Mouse (Mus musculus): Measurements from ENCODE around the gene Clptm1. TPM values are rescaled to one million over a fixed set of nuclear protein-coding genes. Genes with fewer than 3 reads are reported as not detected.

The Clptm1 gene
- polyA plus RNA-seq, 1 experiment from 2014 or later, result 97.5 TPM

DNA sequence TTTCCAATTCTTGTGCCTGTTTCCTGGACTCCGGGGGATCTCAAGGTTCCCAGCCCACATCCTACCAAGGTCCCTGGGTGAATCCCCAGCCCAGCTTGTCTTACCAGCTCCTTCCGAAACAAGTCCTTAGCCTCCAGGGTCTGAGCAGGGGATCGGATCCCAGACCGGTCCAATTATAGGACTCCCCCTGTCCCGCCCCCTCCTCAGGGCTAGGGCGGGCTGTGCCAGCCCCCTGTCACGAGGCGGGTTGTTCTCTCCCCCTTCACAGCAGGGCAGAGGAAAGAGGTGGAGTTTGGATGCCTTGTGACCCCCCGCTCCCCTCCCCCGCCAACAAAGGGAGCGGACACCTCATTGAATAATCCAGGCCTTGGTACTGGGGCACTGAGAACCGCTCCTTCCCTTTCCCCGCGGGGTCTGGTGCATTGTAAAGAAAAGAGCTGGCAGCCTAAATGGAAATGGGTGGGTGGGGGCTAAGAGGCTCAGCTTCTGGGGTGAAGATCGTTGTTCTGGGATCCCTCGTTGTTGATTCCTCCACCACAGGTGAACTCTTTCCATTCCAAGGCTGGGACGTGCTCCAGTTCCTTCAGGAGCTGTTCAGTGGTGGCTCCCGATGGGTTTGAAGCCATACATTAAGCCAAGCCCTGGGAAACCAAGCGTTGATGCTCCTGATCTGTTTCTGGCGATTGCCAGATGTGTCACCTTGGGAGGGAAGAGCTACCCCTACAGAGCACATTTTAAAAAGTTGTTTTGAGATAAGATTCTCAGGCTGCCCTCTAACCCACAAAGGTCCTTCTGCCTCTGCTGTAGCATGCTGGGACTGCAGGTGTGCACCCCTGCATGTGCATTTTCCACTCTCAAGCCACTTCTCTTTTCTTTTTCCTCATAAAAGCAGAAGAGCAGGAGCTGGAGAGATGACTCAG, 34.3 kb upstream of the Clptm1 start, which contains the start of gene Apoe:
Apoe (minus strand) TSS at position 282 of the 920 bp plus-strand sequence.
- peak; percentile 49; the same call in 1 of the 2 replicates for ATAC-seq
- Histone ChIP-seq H3K9ac (replicated peaks) (peak within 1 kb of the TSS; percentile 66), H3K36me3 (peaks cover 33% of the 10 kb centered on the region), H3K4me3 (replicated peaks) (peak within 1 kb of the TSS; percentile 36), H3K4me1 (replicated peaks) (peaks cover 21% of the 10 kb centered on the region), H3K4me2 (replicated peaks) (peak within 1 kb of the TSS; percentile 64), H3K9me3 (no peaks in the 10 kb centered on the region), H3K27me3 (no peaks in the 10 kb centered on the region), H3K27ac (peak within 1 kb of the TSS; percentile 4; the same call in 1 of the 2 replicates)
- 2% methylated on average over 19 of the region's 20 CpGs for WGBS

DNA sequence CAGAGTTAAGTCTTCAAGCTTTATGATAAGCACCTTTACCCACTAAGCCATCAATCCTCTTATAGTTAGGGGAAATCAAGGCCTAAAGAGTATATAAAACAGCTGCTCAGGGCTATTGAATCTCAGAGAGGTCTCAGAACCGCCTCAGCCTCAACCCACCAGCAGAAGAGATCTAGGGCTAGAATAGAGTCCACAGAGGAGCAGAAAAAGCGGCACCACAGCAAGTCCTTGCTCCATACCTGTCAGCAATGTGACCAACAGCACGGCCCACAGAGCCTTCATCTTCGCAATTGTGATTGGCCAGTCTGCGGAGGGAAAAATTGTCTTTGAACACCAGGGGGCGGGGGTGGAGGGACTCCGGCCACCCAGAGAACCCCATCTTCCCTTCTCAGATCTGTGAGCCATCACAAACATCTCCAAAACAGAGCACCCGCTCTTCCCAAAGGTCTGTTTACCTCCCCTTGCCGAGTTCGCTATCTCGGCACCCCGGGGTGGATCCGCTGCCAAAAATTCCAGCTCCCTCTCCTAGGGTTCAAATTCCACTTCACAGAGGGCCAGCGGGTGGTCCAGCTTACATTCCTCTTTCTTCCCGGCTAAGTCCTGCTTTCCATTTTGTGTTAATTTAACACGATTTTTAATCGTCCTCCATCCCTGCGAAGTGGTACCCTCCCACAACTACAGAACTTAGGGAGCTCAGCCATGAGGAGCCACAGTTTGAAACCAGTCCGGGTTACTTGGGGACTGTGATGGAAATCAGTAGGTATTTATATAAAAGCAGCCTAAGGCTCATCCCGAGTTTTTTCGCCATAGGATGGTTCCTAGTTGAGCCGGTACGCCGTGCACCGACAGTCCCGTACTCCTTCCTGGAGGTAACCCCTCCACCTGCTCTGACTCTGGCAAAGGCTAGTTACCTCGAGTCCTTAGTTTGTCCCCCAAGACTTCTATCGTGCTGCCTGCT, 33.4 kb upstream of the Clptm1 start:
- Histone ChIP-seq H3K4me1 (replicated peaks) (peaks cover 25% of the 10 kb centered on the region), H3K36me3 (peaks cover 23% of the 10 kb centered on the region), H3K9me3 (no peaks in the 10 kb centered on the region), H3K4me3 (replicated peaks) (peak overlapping the region; percentile 36), H3K9ac (replicated peaks) (peak overlapping the region; percentile 66), H3K27ac (no peak overlapping the region; the same call in 1 of the 2 replicates), H3K27me3 (no peaks in the 10 kb centered on the region), H3K4me2 (replicated peaks) (peak overlapping the region; percentile 64)
- 2% methylated on average over 28 of the region's 28 CpGs for WGBS
- ATAC-seq, result 0 out of 2 replicates have a peak, but pooled peaks have one; percentile 7

- peaks cover 27% of the 10 kb centered on the region for H3K4me1 ChIP-seq (replicated peaks)
- no peak for ATAC-seq
- peaks cover 12% of the 10 kb centered on the region for H3K36me3 ChIP-seq
- no peaks in the 10 kb centered on the region for H3K9me3 ChIP-seq
- no peaks in the 10 kb centered on the region for H3K27me3 ChIP-seq
- no peak overlapping the region for H3K27ac ChIP-seq
- no peak overlapping the region for H3K4me2 ChIP-seq (replicated peaks)
- no peak overlapping the region for H3K9ac ChIP-seq (replicated peaks)
- H3K4me3 ChIP-seq (replicated peaks), result no peak overlapping the region
- 96% methylated on average over 34 of the region's 34 CpGs for WGBS
Observed at GRCm38 (mm10) chr7:19696336-19696873, 31.6 kb upstream of the Clptm1 start.

DNA sequence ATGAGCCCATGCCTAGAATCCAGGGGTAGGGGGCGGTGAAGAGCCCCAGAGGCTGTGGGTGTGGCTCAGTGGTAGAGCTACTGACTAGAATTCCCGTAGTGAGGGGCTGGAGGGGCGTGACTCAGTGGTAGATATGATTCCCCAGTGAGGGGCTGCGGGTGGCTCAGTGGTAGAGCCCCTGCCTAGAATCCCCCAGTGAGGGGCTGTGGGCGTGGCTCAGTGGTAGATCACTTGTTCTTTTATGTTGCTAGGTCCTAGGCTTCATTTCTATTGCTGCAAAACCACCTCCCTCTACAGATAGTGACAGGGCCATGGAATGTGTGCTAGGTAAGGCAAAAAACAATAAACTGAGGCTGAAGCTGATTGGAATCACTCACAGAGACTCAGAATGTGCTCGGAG, 31.0 kb upstream of the Clptm1 start:
- H3K36me3 ChIP-seq, result peaks cover 10% of the 10 kb centered on the region
- no peaks in the 10 kb centered on the region for H3K27me3 ChIP-seq
- peaks cover 26% of the 10 kb centered on the region for H3K4me1 ChIP-seq (replicated peaks)
- H3K4me3 ChIP-seq (replicated peaks), result no peak overlapping the region
- WGBS, result 87% methylated on average over 6 of the region's 6 CpGs
- no peak overlapping the region for H3K4me2 ChIP-seq (replicated peaks)
- no peaks in the 10 kb centered on the region for H3K9me3 ChIP-seq
- no peak overlapping the region for H3K9ac ChIP-seq (replicated peaks)
- no peak overlapping the region for H3K27ac ChIP-seq
- ATAC-seq, result no peak

- Histone ChIP-seq H3K4me1 (replicated peaks) (peaks cover 25% of the 10 kb centered on the region), H3K4me2 (replicated peaks) (no peak overlapping the region), H3K9ac (replicated peaks) (no peak overlapping the region), H3K27ac (no peak overlapping the region), H3K4me3 (replicated peaks) (no peak overlapping the region), H3K27me3 (no peaks in the 10 kb centered on the region), H3K9me3 (no peaks in the 10 kb centered on the region), H3K36me3 (peaks cover 10% of the 10 kb centered on the region)
- ATAC-seq, result no peak
- 67% methylated on average over 8 of the region's 8 CpGs for WGBS
Observed at GRCm38 (mm10) chr7:19695213-19695594, 30.4 kb upstream of the Clptm1 start.

- H3K4me3 ChIP-seq (replicated peaks), result no peak overlapping the region
- WGBS, result 89% methylated on average over 10 of the region's 10 CpGs
- ATAC-seq, result no peak
- no peaks in the 10 kb centered on the region for H3K27me3 ChIP-seq
- no peak overlapping the region for H3K9ac ChIP-seq (replicated peaks)
- H3K4me2 ChIP-seq (replicated peaks), result no peak overlapping the region
- no peak overlapping the region for H3K27ac ChIP-seq
- H3K4me1 ChIP-seq (replicated peaks), result peaks cover 24% of the 10 kb centered on the region
- H3K36me3 ChIP-seq, result peaks cover 10% of the 10 kb centered on the region
- H3K9me3 ChIP-seq, result no peaks in the 10 kb centered on the region
Observed at GRCm38 (mm10) chr7:19694336-19695212, 29.7 kb upstream of the Clptm1 start.

DNA sequence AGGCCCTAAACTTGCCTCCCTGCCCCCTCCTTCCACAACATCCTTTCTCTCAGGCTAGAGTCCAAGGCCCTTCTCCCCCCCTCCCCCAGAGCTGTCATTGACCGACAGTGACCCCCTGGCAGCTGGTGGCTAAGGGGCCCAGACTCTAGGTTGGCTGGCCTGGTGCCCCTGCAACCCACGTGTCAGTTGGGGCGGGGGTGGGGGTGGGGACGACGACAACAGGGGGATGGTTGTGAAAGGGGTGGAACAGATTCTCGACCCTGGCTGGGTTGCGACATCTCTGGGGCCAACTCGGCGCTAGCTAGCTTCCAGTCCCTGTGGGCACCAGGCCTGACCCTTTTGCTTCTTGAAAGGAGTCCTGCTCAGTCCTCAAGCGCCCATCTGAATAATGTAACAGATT, 28.6 kb upstream of the Clptm1 start:
- Histone ChIP-seq H3K4me2 (replicated peaks) (no peak overlapping the region), H3K27ac (no peak overlapping the region), H3K4me1 (replicated peaks) (peaks cover 13% of the 10 kb centered on the region), H3K4me3 (replicated peaks) (no peak overlapping the region), H3K27me3 (no peaks in the 10 kb centered on the region), H3K36me3 (peaks cover 10% of the 10 kb centered on the region), H3K9ac (replicated peaks) (no peak overlapping the region), H3K9me3 (no peaks in the 10 kb centered on the region)
- no peak for ATAC-seq
- WGBS, result 34% methylated on average over 10 of the region's 10 CpGs

DNA sequence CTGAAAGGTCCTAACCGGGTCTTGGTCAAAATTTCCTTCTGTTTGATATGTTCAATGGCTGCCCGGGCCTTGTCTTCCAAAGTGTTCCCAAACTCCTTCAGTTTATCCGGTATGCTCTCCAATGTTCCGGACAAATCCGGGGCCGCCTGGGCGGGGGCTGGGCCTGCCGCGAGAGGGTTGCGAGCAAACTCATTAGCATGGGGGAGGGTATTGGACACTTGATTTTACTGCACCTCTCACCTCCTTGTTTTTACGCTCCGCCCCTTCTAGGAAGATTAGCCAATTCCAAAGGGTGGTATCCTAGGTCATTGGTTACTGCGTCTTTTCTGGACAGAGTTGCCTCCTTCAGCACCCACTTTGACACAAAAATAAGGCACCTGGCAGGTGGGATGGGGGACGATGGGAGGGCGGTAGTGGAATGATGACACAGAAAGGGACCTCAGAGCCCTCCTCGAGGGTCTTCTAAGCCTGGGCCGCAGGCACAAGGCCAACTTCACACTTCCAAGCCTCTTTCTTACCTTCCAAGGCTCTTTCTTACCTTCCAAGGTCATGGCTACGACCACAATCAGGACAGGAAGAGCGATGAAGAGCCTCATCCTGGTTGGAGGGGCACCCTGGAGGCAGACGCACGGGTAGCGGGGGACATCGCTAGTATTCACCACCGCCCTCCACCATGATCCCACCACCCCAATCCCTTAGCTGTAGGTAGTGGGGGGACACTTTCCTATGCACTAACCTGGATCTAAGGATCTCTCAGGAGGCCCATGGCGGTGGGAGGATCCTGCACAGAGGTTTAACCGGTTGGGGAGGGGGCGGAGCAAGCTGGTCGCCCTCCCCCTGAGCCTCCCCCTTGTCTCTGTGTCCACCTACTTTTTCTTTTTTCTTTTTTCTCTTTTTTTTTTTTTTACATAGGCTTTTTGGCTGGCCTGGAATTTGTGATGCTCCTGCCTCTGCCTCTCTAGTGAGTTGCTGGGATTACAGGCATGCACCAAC, 27.3 kb upstream of the Clptm1 start, which contains the start of gene Apoc1:
Apoc1 (minus strand) TSS at position 788 of the 993 bp plus-strand sequence.
- WGBS, result 49% methylated on average over 28 of the region's 28 CpGs
- no peak within 1 kb of the TSS for H3K9ac ChIP-seq (replicated peaks)
- H3K27ac ChIP-seq, result no peak within 1 kb of the TSS
- no peaks in the 10 kb centered on the region for H3K27me3 ChIP-seq
- ATAC-seq, result no peak
- H3K4me2 ChIP-seq (replicated peaks), result no peak within 1 kb of the TSS
- peaks cover 10% of the 10 kb centered on the region for H3K36me3 ChIP-seq
- no peaks in the 10 kb centered on the region for H3K9me3 ChIP-seq
- 0 out of 2 replicates have a peak, but pooled peaks cover 6% of the 10 kb centered on the region for H3K4me1 ChIP-seq (replicated peaks)
- no peak within 1 kb of the TSS for H3K4me3 ChIP-seq (replicated peaks)

- no peak for ATAC-seq
- WGBS, result 78% methylated on average over 6 of the region's 6 CpGs
Observed at GRCm38 (mm10) chr7:19691434-19691833, 26.6 kb upstream of the Clptm1 start.

DNA sequence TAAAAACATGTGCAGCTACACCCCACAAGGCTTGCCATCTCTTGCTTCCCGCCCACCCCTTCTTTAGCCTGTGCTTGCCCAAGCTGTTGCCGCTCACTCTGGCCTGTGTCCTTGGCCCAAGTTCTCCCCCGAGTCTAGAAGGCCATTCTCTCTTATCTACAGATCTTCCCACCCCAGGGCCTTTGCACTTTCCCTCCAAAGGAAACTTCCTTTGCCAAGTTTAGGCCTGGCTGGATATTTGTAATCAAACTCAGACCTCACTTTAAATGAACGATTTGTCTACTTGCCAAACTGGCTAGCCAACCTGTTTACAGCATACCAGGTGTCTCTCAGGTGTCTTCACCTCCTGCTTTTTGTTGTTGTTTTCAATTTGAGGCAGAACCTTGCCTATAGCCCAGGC, 26.0 kb upstream of the Clptm1 start:
- no peaks in the 10 kb centered on the region for H3K9me3 ChIP-seq
- H3K4me3 ChIP-seq (replicated peaks), result no peak overlapping the region
- no peak overlapping the region for H3K9ac ChIP-seq (replicated peaks)
- WGBS, result 89% methylated on average over 4 of the region's 4 CpGs
- H3K4me1 ChIP-seq (replicated peaks), result 0 out of 2 replicates have a peak, but pooled peaks cover 6% of the 10 kb centered on the region
- 0 out of 2 replicates have a peak, but pooled peaks cover under 1% of the 10 kb centered on the region for H3K36me3 ChIP-seq
- no peak for ATAC-seq
- no peak overlapping the region for H3K27ac ChIP-seq
- no peak overlapping the region for H3K4me2 ChIP-seq (replicated peaks)
- no peaks in the 10 kb centered on the region for H3K27me3 ChIP-seq

More at GRCm38 (mm10) chr7:19691434-19691833, 26.6 kb upstream of the Clptm1 start:
- Histone ChIP-seq H3K9ac (replicated peaks) (no peak overlapping the region), H3K9me3 (no peaks in the 10 kb centered on the region), H3K36me3 (peaks cover 6% of the 10 kb centered on the region), H3K4me1 (replicated peaks) (0 out of 2 replicates have a peak, but pooled peaks cover 6% of the 10 kb centered on the region), H3K4me2 (replicated peaks) (no peak overlapping the region), H3K27ac (no peak overlapping the region), H3K27me3 (no peaks in the 10 kb centered on the region), H3K4me3 (replicated peaks) (no peak overlapping the region)

All from midbrain, embryonic 13.5 days (tissue).